In genomic region chr3:101700974-101701610, GRCm38 (mm10) we compare ENCODE assay signal across 9 mouse cellular contexts.
DNase-seq lines count a peak whose midpoint lies in the region; ATAC-seq lines count a peak whose summit lies in the region.
"Had no signal": no experiment of that assay in that cellular context is flagged by ENCODE, and none has a peak within 500 bp of the region (broad histone marks: within the 10 kb centered on the region; RNA-seq: fewer than 3 reads in every experiment).

No protein-coding gene starts in this region.

- H3K4me2 ChIP-seq in hindbrain, embryonic 16.5 days (ENCODE audit: low read length): no peak overlapping the region

- no peaks in the 10 kb centered on the region for H3K9me3 ChIP-seq in hindbrain, embryonic 16.5 days (ENCODE audit: control insufficient read depth, low read length)

- peak; percentile 25 to 32 for DNase-seq in spleen, postnatal 36 days (ENCODE audit: low spot score in 2 of 2)
- no peak for DNase-seq in spleen, adult 12 weeks (ENCODE audit: low spot score)
- peak; percentile 28 to 48 for DNase-seq in cerebellum, postnatal 36 days
- peak; percentile 49 for DNase-seq in lung, postnatal 25 days (ENCODE audit: low spot score)
- peak; percentile 80 for DNase-seq in thymus, postnatal 0 days (ENCODE audit: low spot score)
- no peak for DNase-seq in gastrocnemius, postnatal 10 days
- no peak for DNase-seq in right cerebral cortex, postnatal 25 days

- H3K4me3 ChIP-seq in hindbrain, embryonic 16.5 days (ENCODE audit: low read length): no peak overlapping the region
- H3K4me3 ChIP-seq: megakaryocyte, embryonic 14.5 days had no signal

- 56% methylated on average over 10 of the region's 10 CpGs for WGBS in hindbrain, embryonic 16.5 days

- H3K27me3 ChIP-seq in hindbrain, embryonic 16.5 days (replicated peaks; ENCODE audit: control insufficient read depth, insufficient read depth, low read length): no peaks in the 10 kb centered on the region
- H3K27me3 ChIP-seq: megakaryocyte, embryonic 14.5 days had no signal

- no peak overlapping the region for H3K27ac ChIP-seq in hindbrain, embryonic 16.5 days (ENCODE audit: low read depth, low read length)

- H3K9ac ChIP-seq in hindbrain, embryonic 16.5 days (ENCODE audit: low read depth, low read length): no peak overlapping the region

- H3K4me1 ChIP-seq in hindbrain, embryonic 16.5 days (ENCODE audit: control insufficient read depth, insufficient read depth, low read depth, low read length): peaks cover 4% of the 10 kb centered on the region

- ATAC-seq in hindbrain, embryonic 16.5 days: peak; percentile 63

- no peaks in the 10 kb centered on the region for H3K36me3 ChIP-seq in hindbrain, embryonic 16.5 days (ENCODE audit: control insufficient read depth, insufficient read depth, low read length)

Comparison
In these comparisons a context has a peak if more than half of its experiments do, and no peak if none do; other contexts are left out.
1. DNase-seq: peak in spleen, postnatal 36 days (2 of 2), cerebellum, postnatal 36 days (2 of 2), lung, postnatal 25 days (single experiment) and thymus, postnatal 0 days (single experiment); none in spleen, adult 12 weeks (single experiment), gastrocnemius, postnatal 10 days (single experiment) and right cerebral cortex, postnatal 25 days (single experiment).